Mouse (Mus musculus): ENCODE data around the gene Syt12.

The Syt12 gene

GRCm38 (mm10) chr19:4447445-4447844, 29.8 kb downstream of the Syt12 start:
- DNase-seq (ENCODE audit: low read depth, low spot score): no peak

GRCm38 (mm10) chr19:4446661-4447420, 30.4 kb downstream of the Syt12 start:
- no peak for DNase-seq (ENCODE audit: low read depth, low spot score)

- DNase-seq (ENCODE audit: low read depth, low spot score): peak; percentile 55
Observed at GRCm38 (mm10) chr19:4442408-4442807, 34.8 kb downstream of the Syt12 start.

- no peak for DNase-seq (ENCODE audit: low read depth, low spot score)
Observed at GRCm38 (mm10) chr19:4441621-4442161, 35.6 kb downstream of the Syt12 start.

GRCm38 (mm10) chr19:4441090-4441591, 36.1 kb downstream of the Syt12 start:
- peak; percentile 74 for DNase-seq (ENCODE audit: low read depth, low spot score)

- no peak for DNase-seq (ENCODE audit: low read depth, low spot score)
Observed at GRCm38 (mm10) chr19:4440222-4440621, 37.0 kb downstream of the Syt12 start.

- peak; percentile 23 for DNase-seq (ENCODE audit: low read depth, low spot score)
Observed at GRCm38 (mm10) chr19:4439161-4439801, 38.0 kb downstream of the Syt12 start, which contains the start of gene Rhod. TSS of gene Rhod (minus strand) at chr19:4439432.

GRCm38 (mm10) chr19:4438791-4439160, 38.5 kb downstream of the Syt12 start:
- DNase-seq (ENCODE audit: low read depth, low spot score): peak; percentile 22

- peak; percentile 29 for DNase-seq (ENCODE audit: low read depth, low spot score)
Observed at GRCm38 (mm10) chr19:4437886-4438285, 39.4 kb downstream of the Syt12 start.

- DNase-seq (ENCODE audit: low read depth, low spot score): no peak
Observed at GRCm38 (mm10) chr19:4436254-4436653, 41.0 kb downstream of the Syt12 start.

GRCm38 (mm10) chr19:4434999-4435398, 42.2 kb downstream of the Syt12 start:
- DNase-seq (ENCODE audit: low read depth, low spot score): no peak

GRCm38 (mm10) chr19:4433756-4434155, 43.5 kb downstream of the Syt12 start:
- no peak for DNase-seq (ENCODE audit: low read depth, low spot score)

GRCm38 (mm10) chr19:4430091-4430620, 47.1 kb downstream of the Syt12 start:
- no peak for DNase-seq (ENCODE audit: low read depth, low spot score)

GRCm38 (mm10) chr19:4425610-4426366, 51.5 kb downstream of the Syt12 start:
- DNase-seq (ENCODE audit: low read depth, low spot score): peak; percentile 49

- DNase-seq (ENCODE audit: low read depth, low spot score): no peak
Observed at GRCm38 (mm10) chr19:4423021-4423420, 54.2 kb downstream of the Syt12 start.

- no peak for DNase-seq (ENCODE audit: low read depth, low spot score)
Observed at GRCm38 (mm10) chr19:4422581-4422980, 54.7 kb downstream of the Syt12 start.

GRCm38 (mm10) chr19:4420153-4420910, 56.9 kb downstream of the Syt12 start:
- no peak for DNase-seq (ENCODE audit: low read depth, low spot score)

- no peak for DNase-seq (ENCODE audit: low read depth, low spot score)
Observed at GRCm38 (mm10) chr19:4419711-4420110, 57.5 kb downstream of the Syt12 start.

- DNase-seq (ENCODE audit: low read depth, low spot score): no peak
Observed at GRCm38 (mm10) chr19:4417713-4418112, 59.5 kb downstream of the Syt12 start.

GRCm38 (mm10) chr19:4417183-4417582, 60.1 kb downstream of the Syt12 start:
- peak; percentile 62 for DNase-seq (ENCODE audit: low read depth, low spot score)

- DNase-seq (ENCODE audit: low read depth, low spot score): no peak
Observed at GRCm38 (mm10) chr19:4414631-4415030, 62.6 kb downstream of the Syt12 start.
